In the genomic region with DNA sequence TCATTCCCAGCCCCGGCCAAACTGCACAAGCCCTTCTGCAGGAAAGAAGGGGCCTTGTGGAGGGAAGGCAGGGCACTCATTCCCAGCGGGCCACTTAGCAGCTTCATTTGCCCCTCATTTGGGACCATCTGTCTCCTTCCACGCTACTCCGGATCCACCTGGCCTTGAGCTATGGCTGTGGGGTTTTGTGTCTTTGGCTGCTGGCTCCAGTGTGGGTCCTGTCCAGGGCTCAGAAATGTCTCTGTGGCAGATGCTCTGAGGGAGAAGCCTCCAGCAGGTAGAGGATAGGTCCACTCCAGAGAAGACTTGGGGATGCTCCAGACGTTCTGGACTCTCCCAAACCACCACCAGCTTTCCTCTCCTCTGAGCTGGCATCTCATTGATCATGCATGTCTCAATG, we compare ENCODE assay signal across 21 mouse cellular contexts. TPM values are rescaled to one million over a fixed set of nuclear protein-coding genes. Genes with fewer than 3 reads are reported as not detected.
"Had no signal": no experiment of that assay in that cellular context is flagged by ENCODE, and none has a peak within 500 bp of the region (broad histone marks: within the 10 kb centered on the region; RNA-seq: fewer than 3 reads in every experiment).

No protein-coding gene starts in this region.

- ATAC-seq: liver, postnatal 0 days; lung, postnatal 0 days; midbrain, embryonic 15.5 days had no signal

- H3K36me3 ChIP-seq: midbrain, embryonic 12.5 days; midbrain, embryonic 15.5 days; neural tube, embryonic 12.5 days; neural tube, embryonic 15.5 days had no signal

- H3K27ac ChIP-seq: liver, embryonic 14.5 days; macrophage; midbrain, embryonic 12.5 days; midbrain, embryonic 15.5 days; neural tube, embryonic 12.5 days; neural tube, embryonic 15.5 days; stomach, postnatal 0 days had no signal

- DNase-seq: kidney, postnatal 14 days; kidney, postnatal 4 days; liver, postnatal 0 days; lung, embryonic 14.5 days; right cerebral cortex, adult 18-20 months; right cerebral cortex, postnatal 14 days; right cerebral cortex, postnatal 4 days; thymus, adult 2 months; thymus, postnatal 14 days; thymus, postnatal 4 days had no signal

- H3K27me3 ChIP-seq: midbrain, embryonic 15.5 days; neural tube, embryonic 12.5 days; neural tube, embryonic 15.5 days had no signal

- H3K4me2 ChIP-seq: lung, embryonic 14.5 days; midbrain, embryonic 12.5 days; midbrain, embryonic 15.5 days; neural tube, embryonic 12.5 days; neural tube, embryonic 15.5 days had no signal

- H3K4me3 ChIP-seq: midbrain, embryonic 12.5 days; midbrain, embryonic 15.5 days; neural tube, embryonic 12.5 days; neural tube, embryonic 15.5 days had no signal

- H3K9me3 ChIP-seq: midbrain, embryonic 12.5 days; midbrain, embryonic 15.5 days; neural tube, embryonic 12.5 days; neural tube, embryonic 15.5 days had no signal

- H3K9ac ChIP-seq: liver, embryonic 14.5 days; liver, postnatal 0 days; lung, embryonic 14.5 days; midbrain, embryonic 12.5 days; midbrain, embryonic 15.5 days; neural tube, embryonic 12.5 days; neural tube, embryonic 15.5 days had no signal

RNA-seq across cellular contexts. Expression of a gene that starts 11.6 kb away (rescaled TPM):
- total RNA-seq: liver, adult 2 months; megakaryocyte, adult 5-6 weeks had no signal
- polyA plus RNA-seq: liver, postnatal 0 days; lung, embryonic 14.5 days; lung, postnatal 0 days; macrophage; stomach, embryonic 14.5 days; stomach, postnatal 0 days had no signal
